Mouse (Mus musculus) common myeloid progenitor, adult 5-6 weeks (primary cell): ENCODE measurements at regions not wholly inside any gene's neighbourhood (a gene's known extent, or its start where the extent isn't known, plus 50 kb on each side); places are given as distances from the start of the nearest gene placed in this dataset.

Source experiments
- ATAC-seq: replicated peaks from 2 replicates; pipeline ENCODE4 v1.8.0; 2016; ENCODE audit warnings: low read depth, mild to moderate bottlenecking, moderate TSS enrichment, inconsistent platforms; ENCODE audit not compliant: poor library complexity, severe bottlenecking

- ATAC-seq: peak; percentile 26; the same call in 1 of the 2 replicates
Observed at GRCm38 (mm10) chr10:119027241-119027901, 157.4 kb upstream of the Dyrk2 start.

- no peak for ATAC-seq
Observed at GRCm38 (mm10) chr10:119026291-119026690, 156.3 kb upstream of the Dyrk2 start.

- no peak for ATAC-seq
Observed at GRCm38 (mm10) chr10:119024425-119024824, 154.4 kb upstream of the Dyrk2 start.

GRCm38 (mm10) chr10:119019082-119019481, 149.1 kb upstream of the Dyrk2 start:
- ATAC-seq: no peak

GRCm38 (mm10) chr10:119018490-119018889, 148.5 kb upstream of the Dyrk2 start:
- no peak for ATAC-seq

- no peak for ATAC-seq
Observed at GRCm38 (mm10) chr10:119016104-119016503, 146.1 kb upstream of the Dyrk2 start.

DNA sequence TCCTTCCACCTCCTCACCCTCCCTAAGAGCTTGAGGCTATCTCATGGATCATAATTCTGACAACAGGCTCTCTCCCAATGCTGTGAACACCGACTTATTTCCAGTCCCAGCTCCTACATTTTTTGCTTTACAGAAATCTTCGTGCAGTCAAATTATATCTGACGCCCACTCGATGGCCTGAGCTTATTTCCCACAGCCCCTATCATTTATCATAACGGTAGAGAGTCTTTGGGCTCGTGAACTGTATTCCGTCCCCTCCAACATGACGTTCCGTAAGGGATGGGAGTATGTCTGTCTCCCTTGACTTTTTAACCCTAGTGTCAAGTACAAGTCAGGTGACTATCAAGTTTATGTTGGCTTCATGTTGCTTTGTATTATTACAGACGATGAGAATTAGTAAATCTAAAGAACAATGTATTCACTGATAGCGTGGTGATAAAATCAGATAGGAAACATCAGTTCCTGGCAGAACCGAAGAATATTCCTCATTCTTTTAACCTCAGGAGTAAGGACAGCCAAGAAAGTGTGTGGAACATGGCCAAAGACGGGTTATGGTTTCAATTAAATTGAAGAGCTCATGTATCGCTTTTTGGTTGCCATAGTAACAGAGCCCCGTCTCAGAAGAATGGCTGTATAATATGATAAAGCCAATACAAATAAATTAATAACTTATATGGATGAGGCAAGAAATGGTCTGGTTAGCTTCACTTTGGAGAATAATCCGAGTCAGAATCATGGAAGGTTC, 145.5 kb upstream of the Dyrk2 start:
- no peak for ATAC-seq

- ATAC-seq: no peak
Observed at GRCm38 (mm10) chr10:119014731-119015130, 144.7 kb upstream of the Dyrk2 start.

- no peak for ATAC-seq
Observed at GRCm38 (mm10) chr10:119013758-119014157, 143.7 kb upstream of the Dyrk2 start.

- ATAC-seq: no peak
Observed at GRCm38 (mm10) chr10:119011511-119011910, 141.5 kb upstream of the Dyrk2 start.

DNA sequence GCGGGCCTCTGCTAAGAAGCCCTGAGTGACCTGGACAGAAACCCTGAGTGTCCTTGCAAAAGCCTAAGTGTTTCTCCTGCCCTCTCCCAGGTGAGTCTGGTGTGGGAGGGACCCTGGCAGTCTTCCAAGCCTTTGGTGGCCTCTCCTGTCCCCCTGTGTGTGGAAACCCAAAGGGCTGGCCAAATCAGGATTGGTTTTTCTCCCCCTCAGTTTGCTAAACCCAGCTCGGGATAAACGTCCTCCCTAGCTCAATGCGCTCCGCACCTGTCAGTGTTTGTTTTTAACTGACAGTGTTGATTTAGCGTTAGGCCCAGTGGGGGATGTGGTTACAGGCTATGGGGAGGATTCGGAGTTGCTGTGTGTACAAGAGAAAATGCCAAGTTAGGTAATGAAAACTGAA, 140.9 kb upstream of the Dyrk2 start:
- ATAC-seq: no peak

- ATAC-seq: no peak
Observed at GRCm38 (mm10) chr10:119006866-119007575, 137.0 kb upstream of the Dyrk2 start.

- no peak; the same call in 1 of the 2 replicates for ATAC-seq
Observed at GRCm38 (mm10) chr10:119005491-119005890, 135.5 kb upstream of the Dyrk2 start.

DNA sequence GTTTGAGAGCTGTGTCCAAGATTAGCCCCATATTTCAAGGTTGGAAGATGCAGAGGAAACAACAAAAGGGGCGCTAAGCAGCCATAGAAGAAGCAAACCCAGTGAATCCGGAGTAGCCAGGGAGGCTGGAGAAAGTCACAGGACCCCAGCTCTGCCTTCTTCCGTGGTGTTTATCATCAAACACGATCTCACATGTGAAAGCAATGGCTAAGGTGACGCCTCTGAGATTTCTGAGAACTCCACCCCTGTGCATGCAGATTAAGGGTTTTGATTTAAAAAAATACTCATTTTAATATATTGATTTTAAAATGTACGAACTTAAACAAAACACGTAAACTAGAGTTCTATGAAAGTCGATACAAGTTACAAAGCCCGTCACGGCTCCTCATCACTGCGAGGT, 134.4 kb upstream of the Dyrk2 start:
- no peak for ATAC-seq

DNA sequence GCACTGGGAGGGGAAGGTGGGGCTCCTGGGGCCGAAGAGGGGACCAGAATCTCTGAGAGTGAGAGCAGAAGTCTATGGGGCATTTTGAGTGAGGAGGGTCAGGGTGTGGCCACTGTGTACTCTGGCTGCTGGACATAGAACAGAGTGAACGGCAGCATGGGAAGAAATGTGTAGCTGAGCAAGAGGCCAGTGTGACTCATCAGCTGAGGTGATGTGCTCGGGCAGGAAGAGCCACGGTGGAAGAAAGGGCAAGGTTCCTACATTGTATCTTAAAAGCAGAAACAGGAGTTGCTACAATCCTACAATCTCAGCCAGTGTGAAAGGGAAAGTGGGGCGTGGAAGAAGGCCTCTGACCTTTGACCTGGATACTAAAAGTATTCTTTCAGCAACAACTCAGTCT, 133.8 kb upstream of the Dyrk2 start:
- no peak for ATAC-seq

GRCm38 (mm10) chr10:119003042-119003441, 133.0 kb upstream of the Dyrk2 start:
- no peak for ATAC-seq

DNA sequence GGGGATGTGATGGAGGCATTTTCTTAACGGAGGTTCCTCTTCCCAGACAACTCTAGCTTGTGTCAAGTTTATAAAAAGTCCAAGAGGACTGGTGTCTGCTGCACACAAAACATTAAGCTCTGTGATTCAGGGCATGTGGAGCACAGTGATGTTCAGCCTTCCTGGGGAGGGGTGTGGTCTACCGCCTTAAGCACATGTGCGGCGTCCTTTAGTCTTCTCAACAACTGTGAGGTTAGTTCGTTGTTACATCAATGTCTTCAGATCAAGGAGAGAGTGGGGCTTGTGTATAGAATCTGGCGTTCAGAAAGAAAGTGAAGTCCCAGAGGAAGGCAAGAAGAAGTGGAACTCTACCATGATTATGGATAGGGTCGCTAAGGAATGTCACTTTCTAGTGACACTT, 131.9 kb upstream of the Dyrk2 start:
- no peak for ATAC-seq

GRCm38 (mm10) chr10:119001000-119001780, 131.2 kb upstream of the Dyrk2 start:
- no peak for ATAC-seq

GRCm38 (mm10) chr10:118998966-118999365, 129.0 kb upstream of the Dyrk2 start:
- ATAC-seq: no peak

DNA sequence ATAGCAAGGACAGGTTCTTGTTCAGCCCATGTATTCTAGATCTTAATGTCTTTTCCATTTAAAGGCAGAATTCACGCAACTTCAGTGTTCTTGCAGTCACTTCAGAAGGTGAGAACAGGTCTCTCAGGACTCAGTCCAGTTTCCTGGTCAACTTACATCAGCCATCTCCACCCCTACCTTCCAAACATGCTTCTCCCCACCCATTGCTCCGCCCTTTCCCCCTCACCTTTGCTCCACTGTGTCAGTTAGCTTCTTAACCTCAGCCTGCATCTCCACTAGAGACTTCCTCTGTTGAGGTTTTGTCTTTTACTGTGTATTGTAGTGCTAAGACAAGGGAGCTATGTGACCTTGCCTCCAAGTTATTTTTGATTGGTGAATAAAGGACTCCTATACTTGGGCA, 127.0 kb upstream of the Dyrk2 start:
- no peak for ATAC-seq
